Mouse (Mus musculus): ENCODE measurements around the gene Ccl3.

Ccl3 gene

DNA sequence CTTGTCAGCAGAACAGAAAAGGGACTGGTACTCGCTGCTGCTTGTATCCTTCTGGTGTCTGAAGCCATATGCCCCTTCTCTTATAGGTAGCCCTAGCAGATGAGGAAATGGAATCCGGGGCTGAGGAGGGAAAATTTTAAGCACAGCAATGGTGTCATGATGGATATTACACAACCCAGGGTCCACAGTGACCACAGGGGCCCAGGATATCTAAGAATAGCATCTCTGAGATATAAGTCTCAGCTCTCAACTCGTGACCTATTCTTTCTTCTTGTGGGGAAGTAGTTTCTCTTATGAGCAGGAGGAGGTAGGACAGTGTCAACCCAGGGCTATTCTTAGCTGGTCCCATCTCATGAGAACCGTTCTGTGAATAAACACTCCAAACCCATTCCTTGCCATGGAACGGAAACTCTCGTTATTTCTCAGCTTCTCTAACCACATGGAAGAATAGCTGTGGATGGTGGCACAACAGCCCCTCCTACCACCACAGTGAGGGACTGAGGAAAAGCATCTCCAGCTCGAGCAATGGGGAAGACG, at the start of gene Ccl3:
Ccl3 (minus strand) TSS at position 51 of the 537 bp plus-strand sequence.
- no peak for DNase-seq (ENCODE audit: low spot score)

DNA sequence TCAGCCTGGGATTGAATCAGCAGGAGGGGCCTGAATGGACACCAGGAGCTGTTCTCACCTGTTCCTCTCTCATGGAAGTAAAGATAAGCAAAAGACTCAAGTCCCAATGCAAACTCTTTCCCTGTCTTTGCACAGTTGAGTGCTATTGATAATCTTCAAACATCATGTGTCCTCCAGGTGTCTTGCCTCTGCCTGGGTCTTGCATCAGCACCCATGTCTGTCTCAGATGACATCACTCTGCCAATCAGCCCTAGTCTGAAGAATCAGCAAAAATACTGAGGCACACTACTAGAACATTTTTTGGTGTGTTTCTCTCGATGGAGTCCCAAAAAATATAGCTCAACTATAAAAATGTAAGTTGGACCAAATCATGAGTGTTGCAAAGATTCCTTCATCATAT, 42.9 kb upstream of the Ccl3 start:
- DNase-seq (ENCODE audit: low spot score): no peak

DNA sequence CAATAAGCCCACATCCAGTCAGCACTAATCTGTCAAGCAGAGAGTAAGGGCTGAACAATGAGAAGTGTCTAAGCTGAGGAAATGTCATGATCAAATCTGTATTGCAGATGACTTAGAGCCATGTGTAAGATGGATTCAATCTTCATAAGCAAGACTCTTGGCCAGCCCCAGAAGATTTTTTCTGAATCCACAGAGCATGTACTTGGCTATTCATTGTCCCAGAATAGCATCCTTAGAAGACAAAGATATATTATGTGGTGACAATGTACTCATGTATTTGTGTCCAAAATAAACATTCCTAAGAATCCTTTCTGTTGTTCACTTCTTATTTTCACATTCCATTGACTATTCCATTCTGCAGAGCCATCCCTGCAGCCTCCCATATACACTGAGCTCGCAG, 40.8 kb upstream of the Ccl3 start:
- no peak for DNase-seq (ENCODE audit: low spot score)

DNA sequence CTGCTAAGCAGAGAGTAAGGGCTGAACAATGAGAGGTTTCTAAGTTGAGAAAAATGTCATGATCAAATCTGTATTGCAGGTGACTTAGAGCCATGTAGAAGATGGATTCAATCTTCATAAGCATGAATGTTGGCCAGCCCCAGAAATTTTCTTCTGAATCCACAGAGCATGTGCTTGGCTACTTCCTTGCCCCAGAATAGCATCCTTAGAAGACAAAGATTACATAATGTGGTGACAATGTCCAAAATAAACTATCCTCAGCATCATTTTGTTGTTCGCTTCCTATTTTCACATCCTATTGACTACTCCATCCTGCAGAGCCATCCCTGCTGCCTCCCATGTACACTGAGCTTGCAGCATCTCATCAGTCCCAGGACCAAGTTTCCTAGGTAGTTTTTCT, 26.5 kb upstream of the Ccl3 start:
- DNase-seq (ENCODE audit: low spot score): no peak

DNA sequence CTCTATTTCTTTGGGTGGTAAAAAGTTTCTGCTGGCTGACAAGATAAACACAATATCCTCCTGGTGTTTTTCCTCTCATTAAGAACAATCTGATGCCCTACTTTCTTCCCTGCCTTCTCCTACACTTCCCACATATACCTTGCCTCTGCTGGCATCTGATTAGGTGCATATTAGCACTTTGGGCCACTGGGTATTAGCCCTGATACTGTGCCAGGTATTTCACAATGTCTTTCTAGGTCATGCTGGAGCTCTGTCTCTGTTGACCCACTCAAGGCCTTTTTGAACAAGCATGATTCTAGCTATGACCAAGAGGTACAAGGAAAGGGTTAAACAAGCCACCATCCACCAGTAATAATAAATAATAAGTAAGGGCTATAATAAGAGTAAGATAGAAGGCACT, 22.6 kb upstream of the Ccl3 start:
- no peak for DNase-seq (ENCODE audit: low spot score)

DNA sequence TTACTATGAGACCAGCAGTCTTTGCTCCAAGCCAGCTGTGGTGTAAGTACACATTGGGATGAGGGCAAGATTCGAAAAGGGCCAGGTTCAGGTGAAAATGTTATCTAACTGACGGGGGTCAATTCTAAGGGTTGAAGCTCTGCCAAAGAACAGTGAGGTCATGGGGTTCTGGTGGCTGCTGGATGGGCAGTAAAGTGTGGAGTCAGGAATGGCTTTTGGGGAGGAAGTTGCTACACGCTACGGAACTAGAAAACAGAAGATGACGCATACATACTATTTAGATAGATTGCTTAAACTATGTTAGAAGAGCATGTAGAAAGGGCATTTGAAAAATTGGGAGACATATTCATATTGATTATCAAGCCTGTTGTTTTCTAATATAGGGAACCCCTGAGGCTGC, 14.4 kb upstream of the Ccl3 start:
- DNase-seq (ENCODE audit: low spot score): no peak

DNA sequence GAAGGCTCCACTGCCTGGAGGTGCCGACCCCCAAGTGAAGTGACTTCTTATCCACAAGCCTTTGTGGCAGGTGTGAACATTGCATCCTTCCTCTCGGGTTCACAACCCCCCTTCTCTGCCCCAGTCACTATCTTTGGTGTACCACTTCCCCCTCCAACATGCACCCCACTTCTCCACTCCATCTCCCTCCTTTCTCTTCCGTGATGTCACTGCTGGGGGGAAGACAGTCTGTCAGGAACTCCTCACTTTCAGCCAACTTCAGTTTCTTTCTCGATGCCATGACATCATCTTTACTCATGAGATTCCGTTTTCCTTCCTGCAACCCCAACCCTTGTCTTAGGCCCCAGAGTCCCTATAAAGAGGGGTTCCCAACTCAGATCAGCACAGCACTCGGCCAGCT, 13.0 kb upstream of the Ccl3 start, which contains the start of gene Ccl4:
Ccl4 (plus strand) TSS at position 381 of the 400 bp plus-strand sequence.
- no peak for DNase-seq (ENCODE audit: low spot score)

DNA sequence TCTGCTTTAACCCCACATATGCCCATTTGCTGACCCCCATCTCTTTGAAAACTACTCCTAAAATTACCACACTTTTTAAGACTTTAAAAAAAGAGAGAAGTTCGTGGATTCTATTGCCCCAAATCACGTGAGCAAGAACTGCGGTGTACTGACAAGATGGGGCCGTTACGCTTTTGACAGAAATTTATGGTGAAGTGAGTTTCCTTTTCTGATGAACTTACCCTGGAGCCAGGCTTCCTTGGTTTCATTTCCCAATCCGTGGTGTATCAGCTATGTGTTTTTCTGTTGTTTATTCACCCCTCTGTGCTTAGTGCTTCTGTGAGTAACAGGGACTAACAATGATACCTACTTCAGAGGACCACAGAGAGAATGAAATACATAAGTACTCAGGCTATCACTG, 9.6 kb upstream of the Ccl3 start:
- DNase-seq (ENCODE audit: low spot score): no peak

DNA sequence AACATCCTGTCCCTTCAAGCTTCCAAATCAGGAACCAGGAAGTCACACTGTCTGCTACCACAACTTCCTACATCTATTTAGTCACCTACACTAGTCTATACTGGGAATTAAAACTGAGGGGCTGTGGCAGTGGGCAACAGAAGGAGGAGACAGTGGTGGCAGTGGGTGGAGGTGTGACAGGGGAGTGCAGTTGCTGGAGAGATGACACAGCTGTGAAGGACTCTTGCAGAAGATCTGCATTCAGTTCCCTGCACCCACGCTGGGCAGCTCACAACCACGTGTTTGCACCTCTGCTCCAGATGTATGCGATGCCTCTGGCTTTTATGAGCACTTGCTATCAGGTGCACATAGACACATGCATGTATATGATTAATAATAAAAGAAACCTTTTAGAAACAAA, 8.4 kb upstream of the Ccl3 start:
- no peak for DNase-seq (ENCODE audit: low spot score)

DNA sequence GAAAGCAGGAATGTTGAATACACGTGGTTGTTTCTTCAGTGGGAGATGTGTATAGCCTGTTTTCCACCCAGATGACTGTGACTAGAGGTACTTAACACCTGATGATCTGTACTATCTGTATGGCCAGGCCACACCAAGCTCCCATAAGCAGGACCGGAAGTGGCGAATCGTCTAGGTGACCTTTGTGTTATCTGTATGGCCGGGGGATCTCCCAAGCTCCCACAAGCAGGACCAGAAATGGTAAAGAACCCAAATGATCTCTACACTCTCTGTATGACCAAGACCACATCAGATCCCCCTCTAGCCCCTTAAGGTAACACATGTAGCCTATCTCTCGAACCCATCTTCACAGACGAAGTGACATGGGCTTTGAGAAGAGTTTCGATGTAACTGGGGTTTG, 5.5 kb upstream of the Ccl3 start:
- DNase-seq (ENCODE audit: low spot score): no peak

DNA sequence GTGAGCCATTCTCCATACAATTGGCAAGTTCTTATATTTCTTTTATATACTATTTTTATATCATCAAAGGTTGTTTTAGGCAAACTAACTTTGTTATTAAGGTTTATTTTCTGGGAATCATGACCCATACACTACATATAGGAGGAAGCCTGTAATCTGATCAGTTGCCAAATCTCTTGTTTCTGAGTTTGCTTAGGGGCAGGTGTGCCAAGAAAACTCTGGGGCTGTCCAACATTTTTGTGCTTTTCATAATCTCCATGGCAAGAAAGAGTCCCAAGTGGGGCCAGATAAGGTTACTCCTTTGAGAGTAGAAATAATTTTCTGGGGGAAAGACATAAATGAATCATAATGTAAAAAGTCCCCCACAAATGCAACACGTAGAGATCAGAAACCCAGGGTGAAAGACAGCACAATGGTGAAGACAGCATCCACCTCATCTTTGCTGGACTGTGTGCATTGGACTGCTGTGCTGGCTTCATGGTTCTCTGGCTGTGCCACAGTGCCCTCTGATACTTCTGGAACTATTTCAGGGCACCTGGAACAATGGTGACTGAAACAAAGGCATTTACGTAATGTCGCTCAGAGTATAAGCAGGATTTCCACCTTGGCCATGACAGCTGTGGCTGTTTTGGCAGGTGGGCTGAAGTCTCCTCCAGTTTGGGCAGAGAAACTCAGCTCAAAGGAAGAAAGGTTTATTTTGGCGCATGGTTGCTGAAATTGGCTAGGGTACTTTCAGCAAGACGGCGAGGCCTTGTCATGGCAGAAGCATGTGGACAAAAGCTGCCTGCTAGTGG, 2.6 kb downstream of the Ccl3 start:
- no peak for DNase-seq (ENCODE audit: low spot score)

DNA sequence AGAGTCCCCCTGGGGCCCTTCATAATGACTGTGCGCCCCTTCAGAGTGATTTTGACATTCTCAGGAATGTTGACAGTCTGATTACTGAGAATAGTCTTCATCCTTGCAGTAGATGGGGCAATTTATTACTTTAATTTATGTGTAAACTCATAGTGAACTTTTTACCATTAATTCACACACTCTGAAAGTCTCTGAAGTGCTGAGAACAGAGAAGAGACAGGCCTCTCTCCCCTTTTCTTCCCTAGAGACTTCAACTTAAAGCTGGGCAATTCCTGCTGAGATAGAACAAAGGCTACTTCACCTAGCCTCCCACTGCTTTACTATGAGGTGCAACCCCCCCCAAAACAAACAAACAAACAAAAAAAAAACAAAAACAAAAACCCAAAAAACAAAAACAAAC, 3.6 kb downstream of the Ccl3 start, which contains the start of gene Rpl9-ps1:
Rpl9-ps1 (minus strand) TSS at position 101 of the 400 bp plus-strand sequence.
- DNase-seq (ENCODE audit: low spot score): no peak

DNA sequence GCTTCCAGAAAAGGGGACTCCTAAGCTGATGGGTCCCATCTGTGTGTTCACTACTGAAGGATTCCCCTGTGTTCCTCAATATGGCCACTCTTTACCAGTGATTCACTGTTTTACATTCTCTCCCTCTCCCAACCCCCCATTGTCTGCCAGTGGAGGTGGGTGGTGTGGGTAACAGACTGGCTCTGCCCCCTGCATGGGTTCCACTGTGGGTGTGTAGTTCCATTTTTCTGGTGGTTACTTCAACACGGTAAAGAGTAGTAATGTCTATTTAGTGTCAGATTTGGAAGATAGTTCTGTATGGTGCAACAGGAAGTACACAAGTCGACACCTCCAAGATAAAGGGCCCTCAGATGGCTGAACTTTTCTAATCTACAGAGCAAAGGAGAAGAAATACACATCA, 7.9 kb downstream of the Ccl3 start:
- DNase-seq (ENCODE audit: low spot score): no peak

DNA sequence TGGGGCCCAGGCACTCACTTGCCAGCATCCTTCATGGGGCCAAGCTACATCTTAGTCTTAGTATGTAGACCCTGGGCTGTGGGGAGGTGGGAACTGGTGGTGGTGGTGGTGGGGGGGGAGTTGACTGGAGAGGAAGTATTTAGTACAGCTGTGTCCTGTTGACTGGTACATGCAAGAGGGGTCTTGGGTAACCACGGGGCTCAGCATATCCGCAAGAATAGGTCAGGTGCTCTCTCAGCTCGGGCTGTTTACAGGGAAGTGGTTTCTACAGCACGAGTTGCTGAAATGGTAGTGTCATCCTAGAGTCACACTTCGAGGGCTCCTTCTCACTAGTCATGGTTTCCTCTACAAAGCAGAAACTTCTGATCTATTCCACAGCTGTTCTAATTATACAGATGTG, 9.0 kb downstream of the Ccl3 start:
- no peak for DNase-seq (ENCODE audit: low spot score)

DNA sequence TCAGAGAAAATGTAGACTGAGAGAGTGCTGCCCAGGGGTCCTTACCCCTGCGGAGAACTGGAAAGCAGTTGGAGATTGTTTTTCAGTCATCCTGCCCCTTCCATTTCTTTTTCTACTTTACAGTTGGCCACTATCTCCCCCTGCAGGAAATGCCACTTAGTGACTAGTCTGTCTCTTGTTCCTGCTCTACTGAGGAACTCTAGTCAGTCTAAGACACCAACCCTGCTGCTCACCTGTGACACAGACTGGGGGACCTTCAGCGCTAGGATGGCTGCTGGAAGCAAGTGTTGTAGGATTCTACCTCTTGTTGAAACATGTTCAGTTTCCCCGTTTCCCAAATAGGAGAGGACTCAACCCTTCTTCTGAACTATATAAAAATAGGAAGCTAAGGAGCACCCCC, 9.6 kb downstream of the Ccl3 start:
- DNase-seq (ENCODE audit: low spot score): no peak

DNA sequence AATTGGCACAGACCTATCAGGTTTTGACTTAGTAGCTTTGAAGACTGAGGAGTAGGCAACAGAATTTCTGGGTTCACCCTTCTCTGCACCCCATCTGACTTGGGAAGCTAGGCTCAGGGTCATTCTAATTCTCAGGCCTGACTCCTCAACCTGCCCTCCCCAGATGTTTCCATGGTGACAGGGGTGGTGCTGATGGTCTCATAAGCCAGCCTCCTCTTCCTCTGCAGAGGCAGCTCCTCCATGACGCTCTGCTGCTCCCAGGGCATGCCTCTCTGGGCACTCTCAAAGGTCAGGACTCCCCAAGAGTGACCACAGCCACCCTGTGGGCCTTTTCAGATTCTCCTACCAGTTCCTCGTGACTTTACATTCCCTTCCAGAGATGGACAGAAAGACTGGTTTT, 10.2 kb downstream of the Ccl3 start:
- DNase-seq (ENCODE audit: low spot score): no peak

DNA sequence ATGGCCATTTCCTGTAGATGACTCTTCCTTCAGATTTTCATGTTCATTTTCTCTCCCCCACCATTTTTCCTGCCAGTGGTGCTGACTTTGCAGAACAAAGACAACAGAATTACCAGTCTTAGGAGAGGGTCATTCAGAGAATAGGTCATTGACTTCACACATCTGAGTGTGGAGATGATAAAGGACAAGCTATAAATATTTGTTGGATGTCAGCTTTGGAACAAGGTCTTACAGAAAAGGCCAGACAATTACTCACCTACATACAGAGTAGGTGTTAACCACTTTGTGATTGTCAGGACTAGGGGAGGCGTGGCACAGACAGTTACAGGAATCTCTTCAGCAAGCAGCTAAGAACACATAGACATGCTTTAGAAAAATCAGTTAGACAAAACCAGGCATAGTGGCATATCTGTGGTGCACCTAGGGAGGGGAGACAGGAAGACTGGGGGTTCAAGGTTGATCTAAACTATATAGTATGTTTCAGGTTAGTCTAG, 12.4 kb downstream of the Ccl3 start:
- no peak for DNase-seq (ENCODE audit: low spot score)

DNA sequence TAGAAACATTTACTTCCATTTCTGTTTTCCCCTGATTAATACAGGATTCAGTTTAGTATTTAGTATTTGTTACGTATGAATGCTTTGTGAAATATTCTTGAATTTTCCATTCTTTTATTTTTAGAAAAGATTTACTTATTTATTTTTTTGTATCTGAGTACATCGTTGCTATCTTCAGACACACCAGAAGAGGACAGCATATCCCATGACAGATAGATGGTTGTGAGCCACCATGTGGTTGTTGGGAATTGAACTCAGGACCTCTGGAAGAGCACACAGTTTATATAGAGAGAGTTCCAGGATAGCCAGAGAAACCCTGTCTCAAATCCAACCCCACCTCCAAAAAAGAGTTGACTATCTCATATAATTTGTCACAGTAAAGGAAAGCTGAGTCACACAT, 14.3 kb downstream of the Ccl3 start:
- no peak for DNase-seq (ENCODE audit: low spot score)

DNA sequence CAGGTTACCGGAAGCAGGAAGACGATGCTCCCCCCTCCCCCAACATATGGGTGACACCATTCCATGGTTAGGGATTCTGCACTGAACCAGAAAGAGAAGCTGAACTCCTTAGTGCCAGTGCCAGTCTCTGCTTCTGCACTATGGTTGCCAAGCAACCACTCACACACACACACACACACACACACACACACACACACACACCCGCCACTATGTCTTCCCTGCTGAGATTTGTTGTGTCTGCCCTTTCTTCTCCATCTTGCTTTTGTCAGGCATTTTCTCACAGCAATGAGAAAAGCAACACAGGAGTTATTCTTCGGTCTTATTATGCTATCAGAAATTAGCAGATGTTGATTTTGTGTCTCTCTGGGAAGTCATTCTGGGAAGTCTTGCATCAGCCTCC, 14.7 kb downstream of the Ccl3 start:
- DNase-seq (ENCODE audit: low spot score): no peak

DNA sequence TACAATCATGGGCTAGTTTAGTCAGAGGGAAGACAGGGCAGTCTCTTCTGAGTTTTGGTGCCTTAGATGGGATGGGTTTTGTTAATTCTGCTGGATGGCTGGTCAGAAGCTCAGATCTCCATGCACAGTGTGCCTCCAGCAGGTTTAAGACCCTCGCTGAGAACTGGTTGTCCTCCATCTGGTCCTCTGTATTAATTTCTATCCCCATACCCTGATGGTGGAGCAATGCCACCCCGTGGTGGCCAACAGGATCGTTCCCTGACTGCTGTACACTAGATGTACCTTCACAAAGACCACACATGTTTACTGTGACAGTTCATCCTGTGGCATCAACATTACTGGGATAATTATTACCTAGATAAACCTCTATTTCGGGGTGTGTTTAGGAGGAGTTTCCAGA, 16.4 kb downstream of the Ccl3 start:
- DNase-seq (ENCODE audit: low spot score): no peak

DNA sequence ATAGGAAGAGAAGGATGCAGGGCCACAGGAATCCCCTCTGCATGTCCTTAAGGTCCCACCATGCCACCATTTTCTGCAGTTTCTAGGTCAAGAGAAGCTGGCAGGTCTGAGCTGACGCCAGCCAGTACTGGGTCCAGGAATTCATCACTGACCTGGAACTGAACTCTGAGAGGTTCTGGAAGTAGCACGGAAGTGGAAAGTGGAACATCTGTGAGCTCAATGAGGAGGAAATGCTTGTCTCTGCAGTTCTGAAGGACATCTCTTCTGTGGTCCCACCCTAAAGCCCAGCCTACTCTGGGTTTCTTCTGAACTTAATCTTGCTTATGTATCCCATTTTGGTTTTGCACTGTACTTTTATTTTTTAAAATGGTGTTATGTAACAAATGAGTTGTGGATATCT, 18.1 kb downstream of the Ccl3 start:
- DNase-seq (ENCODE audit: low spot score): no peak

DNA sequence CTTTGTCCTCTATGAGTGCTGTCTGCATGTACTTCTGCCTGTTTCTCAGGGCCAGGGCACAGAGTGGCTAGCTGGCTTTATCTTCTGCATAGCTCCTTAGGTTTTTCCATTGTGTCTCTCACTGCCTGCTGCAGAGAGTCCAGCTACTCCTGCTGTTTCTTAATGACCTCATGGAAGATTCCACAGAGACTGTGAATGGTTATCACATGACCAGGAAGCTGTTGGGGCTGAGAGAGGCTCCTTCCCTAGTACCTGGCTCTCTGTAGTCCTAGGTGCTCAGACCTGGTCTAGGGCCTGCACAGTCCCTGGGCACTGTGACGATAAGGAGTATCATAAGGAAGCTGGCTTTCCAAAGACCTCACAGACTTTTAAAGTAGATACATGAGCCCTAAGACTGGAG, 18.5 kb downstream of the Ccl3 start:
- DNase-seq (ENCODE audit: low spot score): no peak

DNA sequence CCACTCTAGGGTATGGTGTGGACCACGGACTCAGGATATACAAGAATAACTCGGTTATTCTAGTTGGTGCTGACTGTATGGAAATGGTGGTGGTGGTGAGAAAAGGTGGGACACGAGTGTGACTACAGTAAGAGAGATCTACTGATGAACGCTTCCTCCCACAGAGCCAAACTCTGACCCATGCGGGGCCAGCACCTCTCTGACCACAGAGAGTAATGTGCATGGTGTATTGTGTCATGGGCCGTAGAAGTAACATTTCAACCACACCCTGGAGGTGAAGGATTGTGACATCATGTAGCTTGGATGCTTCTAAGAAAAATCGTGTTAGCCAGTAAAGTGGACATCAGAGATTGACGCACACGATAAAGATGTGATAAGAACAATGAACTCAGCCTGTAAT, 20.3 kb downstream of the Ccl3 start:
- DNase-seq (ENCODE audit: low spot score): no peak

DNA sequence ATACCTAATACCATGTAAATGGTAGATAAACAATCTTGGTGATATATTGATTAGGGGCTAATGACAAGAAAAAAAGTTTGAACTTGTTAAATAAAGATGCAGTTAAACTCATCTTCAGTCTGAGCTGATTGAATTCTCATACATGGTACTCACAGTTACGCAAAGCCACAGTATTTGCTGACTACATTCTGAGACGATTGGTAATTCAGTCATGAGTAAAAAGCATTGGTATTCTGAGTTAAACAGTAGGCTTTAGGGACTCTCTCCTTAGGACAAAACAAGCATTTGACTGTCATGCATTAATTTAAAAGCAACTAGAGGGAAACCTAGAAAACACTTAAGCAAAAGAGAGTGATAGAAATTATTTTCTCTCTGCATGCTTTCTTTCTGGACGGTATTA, 25.6 kb downstream of the Ccl3 start:
- no peak for DNase-seq (ENCODE audit: low spot score)

Data from testis, postnatal 10 days (tissue).